Mouse (Mus musculus) gastrocnemius, adult 8-10 months (tissue): ENCODE results near the gene Olfr613. TPM values are rescaled to one million over a fixed set of nuclear protein-coding genes. Genes with fewer than 3 reads are reported as not detected.
"Not testable (repeated sequence)": the region's sequence is repeated elsewhere in the genome, so short reads cannot be mapped to it uniquely, and the experiment has no call there.

Source experiments
- DNase-seq, 2 experiments: peaks; one replicate each; pipeline ENCODE4 v3.0.0; 2022; ENCODE audit warnings: low spot score in 2 of 2
- microRNA-seq: library from miRNA; unstranded; fragments of <30 nt; microRNA quantifications from one replicate; pipeline ENCODE4 v1.2.0, GENCODE M21; 2022
- total RNA-seq, 4 experiments: library from RNA; stranded (reverse); gene quantifications; 2 replicates each; pipeline ENCODE4 v1.2.4; 2022

Olfr613 gene
- total RNA-seq = not detected

GRCm38 (mm10) chr7:103547774-103548173 is at the start of gene Olfr613:
Gene Olfr613 (plus strand): TSS chr7:103548074.
- no peak for DNase-seq

GRCm38 (mm10) chr7:103512022-103512421 is 35.9 kb upstream of the Olfr613 start, which contains the start of gene Olfr610:
Gene Olfr610 (minus strand): TSS chr7:103512122.
- no peak for DNase-seq

GRCm38 (mm10) chr7:103520746-103521145 is 27.1 kb upstream of the Olfr613 start, which contains the start of gene Olfr611:
Gene Olfr611 (minus strand): TSS chr7:103520846.
- DNase-seq = not testable (repeated sequence)

- DNase-seq = not testable (repeated sequence)
Measured at GRCm38 (mm10) chr7:103542617-103543016, 5.3 kb upstream of the Olfr613 start, which contains the start of gene Olfr612. Gene Olfr612 (minus strand): TSS chr7:103542717.

GRCm38 (mm10) chr7:103555779-103556178 is 7.9 kb downstream of the Olfr613 start, which contains the start of gene Olfr615:
Gene Olfr615 (plus strand): TSS chr7:103556079.
- DNase-seq = no peak

GRCm38 (mm10) chr7:103569043-103569442 is 21.2 kb downstream of the Olfr613 start, which contains the start of gene Olfr616:
Gene Olfr616 (minus strand): TSS chr7:103569143.
- DNase-seq = no peak

- no peak for DNase-seq
Measured at GRCm38 (mm10) chr7:103572761-103573160, 24.9 kb downstream of the Olfr613 start, which contains the start of gene Olfr617. Gene Olfr617 (plus strand): TSS chr7:103573061.

- no peak for DNase-seq
Measured at GRCm38 (mm10) chr7:103589803-103590202, 41.9 kb downstream of the Olfr613 start, which contains the start of gene Olfr618. Gene Olfr618 (plus strand): TSS chr7:103590103.

GRCm38 (mm10) chr7:103600275-103600674 is 52.4 kb downstream of the Olfr613 start, which contains the start of gene Olfr619:
Gene Olfr619 (plus strand): TSS chr7:103600575.
- DNase-seq = no peak

Small RNAs within 50 kb of the gene (microRNA-seq; reads per million reads assigned to microRNA genes)
- not detected for gene Gm26506

Other genes starting within 250 kb of the Olfr613 start
- not detected for gene Olfr596, start 242.4 kb upstream of the Olfr613 start, total RNA-seq
- not detected for gene Olfr597, start 231.8 kb upstream of the Olfr613 start, total RNA-seq
- not detected for gene Olfr598, start 224.5 kb upstream of the Olfr613 start, total RNA-seq
- gene Olfr599, start 212.2 kb upstream of the Olfr613 start, total RNA-seq = not detected
- not detected for gene Olfr600, start 198.4 kb upstream of the Olfr613 start, total RNA-seq
- gene Olfr601, start 185.4 kb upstream of the Olfr613 start, total RNA-seq = not detected
- not detected for gene Olfr603, start 161.9 kb upstream of the Olfr613 start, total RNA-seq
- not detected for gene Usp17lc, start 133.0 kb upstream of the Olfr613 start, total RNA-seq
- not detected for gene Olfr605, start 102.6 kb upstream of the Olfr613 start, total RNA-seq
- gene Olfr606, start 99.0 kb upstream of the Olfr613 start, total RNA-seq = not detected
- not detected for gene Olfr607, start 83.9 kb upstream of the Olfr613 start, total RNA-seq
- not detected for gene Olfr608, start 78.2 kb upstream of the Olfr613 start, total RNA-seq
- not detected for gene Olfr609, start 50.0 kb upstream of the Olfr613 start, total RNA-seq
- gene Olfr610, start 36.0 kb upstream of the Olfr613 start, total RNA-seq = not detected
- not detected for gene Olfr611, start 27.2 kb upstream of the Olfr613 start, total RNA-seq
- gene Olfr612, start 5.4 kb upstream of the Olfr613 start, total RNA-seq = not detected
- not detected for gene Olfr615, start 8.0 kb downstream of the Olfr613 start, total RNA-seq
- gene Olfr616, start 21.1 kb downstream of the Olfr613 start, total RNA-seq = not detected
- gene Olfr617, start 25.0 kb downstream of the Olfr613 start, total RNA-seq = not detected
- not detected for gene Olfr618, start 42.0 kb downstream of the Olfr613 start, total RNA-seq
- gene Olfr619, start 52.5 kb downstream of the Olfr613 start, total RNA-seq = not detected
- gene Olfr620, start 64.5 kb downstream of the Olfr613 start, total RNA-seq = not detected
- not detected for gene Olfr622, start 94.6 kb downstream of the Olfr613 start, total RNA-seq
- not detected for gene Olfr623, start 115.6 kb downstream of the Olfr613 start, total RNA-seq
- not detected for gene Olfr624, start 123.1 kb downstream of the Olfr613 start, total RNA-seq
- gene Olfr625-ps1, start 134.6 kb downstream of the Olfr613 start, total RNA-seq = not detected
- not detected for gene Olfr243, start 166.6 kb downstream of the Olfr613 start, total RNA-seq
- gene Olfr628, start 182.3 kb downstream of the Olfr613 start, total RNA-seq = not detected
- gene Olfr629, start 196.9 kb downstream of the Olfr613 start, total RNA-seq = not detected
- gene Olfr630, start 209.3 kb downstream of the Olfr613 start, total RNA-seq = not detected
- not detected for gene Olfr69, start 223.5 kb downstream of the Olfr613 start, total RNA-seq
- not detected for gene Olfr68, start 231.6 kb downstream of the Olfr613 start, total RNA-seq
- gene Olfr67, start 243.7 kb downstream of the Olfr613 start, total RNA-seq = not detected